Mouse (Mus musculus) ovary, adult 10 weeks (tissue): Measurements from ENCODE around the gene Upf3a. TPM values are rescaled to one million over a fixed set of nuclear protein-coding genes. Genes with fewer than 3 reads are reported as not detected.

Experiments used
- polyA plus RNA-seq: library from polyadenylated mRNA; stranded (reverse); fragments of 350-450 nt; fragmentation: Illumina TruSeq; extraction: RNeasy Lipid Tissue Mini Kit (QIAGEN cat#74804); gene quantifications from one replicate; pipeline ENCODE4 v1.2.3, GENCODE M21; 2014

Upf3a gene
- polyA plus RNA-seq, result 15.3 TPM

GRCm38 (mm10) chr8:13785250-13785763 lies at the start of gene Upf3a:
Gene Upf3a (plus strand): TSS chr8:13785615.

GRCm38 (mm10) chr8:13756982-13757804 lies 28.2 kb upstream of the Upf3a start, which contains the start of gene Cdc16:
Gene Cdc16 (plus strand): TSS chr8:13757676.

GRCm38 (mm10) chr8:13838289-13838688 lies 52.9 kb downstream of the Upf3a start, which contains the start of gene AF366264:
Gene AF366264 (minus strand): TSS chr8:13838389.

Other genes with a start within 250 kb of the Upf3a start
- gene 1700029H14Rik, start 223.2 kb upstream of the Upf3a start, polyA plus RNA-seq, result not detected
- gene Rasa3, start 108.0 kb upstream of the Upf3a start, polyA plus RNA-seq, result 13.4 TPM
- gene Cfap97d2, start 79.7 kb upstream of the Upf3a start, polyA plus RNA-seq, result 0.17 TPM
- gene Cdc16, start 27.9 kb upstream of the Upf3a start, polyA plus RNA-seq, result 110 TPM
- not detected for gene AF366264, start 52.8 kb downstream of the Upf3a start, polyA plus RNA-seq
- 35.1 TPM for gene Champ1, start 84.0 kb downstream of the Upf3a start, polyA plus RNA-seq
- 7.2 TPM for gene Coprs, start 104.7 kb downstream of the Upf3a start, polyA plus RNA-seq